Mouse (Mus musculus) retina, embryonic 14.5 days (tissue): ENCODE data around the gene Naa25.

ENCODE experiments used
- DNase-seq: peaks from one replicate; pipeline ENCODE4 v3.0.0-alpha.2; 2015; ENCODE audit warnings: low spot score

Naa25 gene

GRCm38 (mm10) chr5:121393402-121393801, 4.3 kb upstream of the Naa25 start:
- no peak for DNase-seq

- no peak for DNase-seq
These were observed 2.1 kb upstream of the Naa25 start for GRCm38 (mm10) chr5:121395621-121396020.

- peak; percentile 53 for DNase-seq
These were observed 619 bp downstream of the Naa25 start for GRCm38 (mm10) chr5:121398146-121398964.

GRCm38 (mm10) chr5:121398965-121399462, 1.3 kb downstream of the Naa25 start:
- no peak for DNase-seq

GRCm38 (mm10) chr5:121399540-121399939, 1.8 kb downstream of the Naa25 start:
- DNase-seq, result no peak

- no peak for DNase-seq
These were observed 2.3 kb downstream of the Naa25 start for GRCm38 (mm10) chr5:121400064-121400463.

- no peak for DNase-seq
These were observed 3.1 kb downstream of the Naa25 start for GRCm38 (mm10) chr5:121400849-121401248.

GRCm38 (mm10) chr5:121407856-121408255, 10.1 kb downstream of the Naa25 start:
- DNase-seq, result no peak

GRCm38 (mm10) chr5:121410975-121411374, 13.2 kb downstream of the Naa25 start:
- no peak for DNase-seq

GRCm38 (mm10) chr5:121420721-121421120, 23.0 kb downstream of the Naa25 start:
- no peak for DNase-seq

GRCm38 (mm10) chr5:121422787-121423186, 25.1 kb downstream of the Naa25 start:
- DNase-seq, result no peak

GRCm38 (mm10) chr5:121423297-121423696, 25.6 kb downstream of the Naa25 start:
- DNase-seq, result no peak

GRCm38 (mm10) chr5:121428954-121429353, 31.2 kb downstream of the Naa25 start:
- no peak for DNase-seq

- DNase-seq, result no peak
These were observed 40.4 kb downstream of the Naa25 start for GRCm38 (mm10) chr5:121438131-121438530.

- no peak for DNase-seq
These were observed 41.0 kb downstream of the Naa25 start for GRCm38 (mm10) chr5:121438756-121439155.

GRCm38 (mm10) chr5:121443548-121443947, 45.8 kb downstream of the Naa25 start:
- peak; percentile 63 for DNase-seq

GRCm38 (mm10) chr5:121444870-121445269, 47.1 kb downstream of the Naa25 start:
- no peak for DNase-seq

- DNase-seq, result peak; percentile 20
These were observed 50.7 kb downstream of the Naa25 start for GRCm38 (mm10) chr5:121448450-121448849.

GRCm38 (mm10) chr5:121449976-121450375, 52.2 kb downstream of the Naa25 start:
- peak; percentile 73 for DNase-seq

- DNase-seq, result no peak
These were observed 52.7 kb downstream of the Naa25 start for GRCm38 (mm10) chr5:121450476-121450875.

GRCm38 (mm10) chr5:121451203-121451602, 53.5 kb downstream of the Naa25 start:
- no peak for DNase-seq

GRCm38 (mm10) chr5:121451644-121452025, 53.9 kb downstream of the Naa25 start, which contains the start of gene Tmem116:
Tmem116 (plus strand) TSS chr5:121451893.
- DNase-seq, result peak; percentile 56

GRCm38 (mm10) chr5:121452026-121452869, 54.5 kb downstream of the Naa25 start, which contains the start of gene Erp29:
Erp29 (minus strand) TSS chr5:121452506.
- peak; percentile 99 for DNase-seq
